Comparison of ENCODE assay signal across 13 mouse cellular contexts in genomic region chr5:139110140-139110855, GRCm38 (mm10).
"Had no signal": no experiment of that assay in that cellular context is flagged by ENCODE, and none has a peak within 500 bp of the region (broad histone marks: within the 10 kb centered on the region; RNA-seq: fewer than 3 reads in every experiment).

No protein-coding gene starts in this region.

- H3K4me3 ChIP-seq: layer of hippocampus, adult 2 months; limb, embryonic 13.5 days; midbrain, embryonic 12.5 days; stomach, embryonic 15.5 days had no signal

- H3K36me3 ChIP-seq: stomach, embryonic 15.5 days had no signal

- H3K27me3 ChIP-seq: limb, embryonic 13.5 days; midbrain, embryonic 12.5 days; stomach, embryonic 15.5 days had no signal

- H3K9me3 ChIP-seq: limb, embryonic 13.5 days; midbrain, embryonic 12.5 days; stomach, embryonic 15.5 days had no signal

- H3K9ac ChIP-seq: limb, embryonic 13.5 days; liver, embryonic 14.5 days; midbrain, embryonic 12.5 days; stomach, embryonic 15.5 days had no signal

- H3K27ac ChIP-seq: layer of hippocampus, adult 2 months; limb, embryonic 13.5 days; liver, embryonic 14.5 days; midbrain, embryonic 12.5 days; stomach, embryonic 15.5 days had no signal

- H3K4me1 ChIP-seq: limb, embryonic 13.5 days had no signal

- H3K4me2 ChIP-seq: limb, embryonic 13.5 days; midbrain, embryonic 12.5 days; stomach, embryonic 15.5 days had no signal

- DNase-seq: kidney, postnatal 10 days; kidney, postnatal 4 days; left cerebral cortex, postnatal 4 days; lung, adult 18-20 months; lung, postnatal 10 days; lung, postnatal 4 days; right cerebral cortex, postnatal 14 days; thymus, postnatal 14 days had no signal
